Comparison of ENCODE assay signal across 27 mouse cellular contexts in genomic region chr1:185629976-185630375, GRCm38 (mm10).
"Had no signal": no experiment of that assay in that cellular context is flagged by ENCODE, and none has a peak within 500 bp of the region (broad histone marks: within the 10 kb centered on the region; RNA-seq: fewer than 3 reads in every experiment).

No protein-coding gene starts in this region.

- H3K4me2 ChIP-seq: heart, embryonic 12.5 days; hindbrain, embryonic 12.5 days; hindbrain, embryonic 14.5 days; intestine, embryonic 15.5 days; limb, embryonic 12.5 days; liver, embryonic 11.5 days; liver, embryonic 13.5 days; liver, embryonic 15.5 days had no signal

- H3K27me3 ChIP-seq: heart, embryonic 12.5 days; hindbrain, embryonic 12.5 days; intestine, embryonic 15.5 days; limb, embryonic 12.5 days; liver, embryonic 13.5 days; liver, embryonic 15.5 days had no signal

- H3K4me1 ChIP-seq: hindbrain, embryonic 10.5 days; hindbrain, embryonic 12.5 days; intestine, embryonic 15.5 days; limb, embryonic 10.5 days; limb, embryonic 12.5 days; liver, embryonic 13.5 days; liver, embryonic 15.5 days had no signal

- H3K4me3 ChIP-seq: heart, adult 2 months; heart, embryonic 10.5 days; heart, embryonic 12.5 days; hindbrain, embryonic 10.5 days; hindbrain, embryonic 12.5 days; intestine, embryonic 15.5 days; layer of hippocampus, adult 2 months; left cerebral cortex, adult 2 months; limb, embryonic 10.5 days; limb, embryonic 12.5 days; liver, embryonic 13.5 days; liver, embryonic 15.5 days had no signal

- H3K36me3 ChIP-seq: heart, embryonic 10.5 days; heart, embryonic 12.5 days; hindbrain, embryonic 10.5 days; hindbrain, embryonic 12.5 days; intestine, embryonic 15.5 days; limb, embryonic 10.5 days; limb, embryonic 12.5 days; liver, embryonic 13.5 days; liver, embryonic 15.5 days had no signal

- DNase-seq: forebrain, postnatal 0 days; gastrocnemius, postnatal 36 days; heart, adult 2 months; heart, postnatal 10 days; heart, postnatal 4 days; kidney, adult 18-20 months; kidney, adult 8-10 months; kidney, postnatal 10 days; kidney, postnatal 25 days; kidney, postnatal 4 days; liver; liver, embryonic 13.5 days had no signal

- ATAC-seq: forebrain, postnatal 0 days; hindbrain, embryonic 16.5 days; inflammation-experienced regulatory T-cells, adult 6 months; intestine, embryonic 15.5 days; intestine, postnatal 0 days had no signal

- H3K27ac ChIP-seq: heart, adult 2 months; heart, embryonic 10.5 days; hindbrain, embryonic 10.5 days; hindbrain, embryonic 12.5 days; hindbrain, embryonic 14.5 days; intestine, embryonic 15.5 days; layer of hippocampus, adult 2 months; left cerebral cortex, adult 2 months; limb, embryonic 10.5 days; limb, embryonic 12.5 days; liver, embryonic 13.5 days; liver, embryonic 15.5 days had no signal

- H3K9ac ChIP-seq: forebrain, postnatal 0 days; heart, embryonic 12.5 days; hindbrain, embryonic 12.5 days; hindbrain, embryonic 14.5 days; intestine, embryonic 15.5 days; limb, embryonic 12.5 days; liver, embryonic 13.5 days; liver, embryonic 15.5 days had no signal

- H3K9me3 ChIP-seq: heart, embryonic 10.5 days; heart, embryonic 12.5 days; hindbrain, embryonic 10.5 days; hindbrain, embryonic 12.5 days; intestine, embryonic 15.5 days; limb, embryonic 10.5 days; limb, embryonic 12.5 days; liver, embryonic 13.5 days; liver, embryonic 15.5 days had no signal
